Mouse (Mus musculus) CD4-positive, CD25-positive, alpha-beta regulatory T cell, adult 2 months (primary cell): ENCODE results near the gene Slco3a1.
A peak's percentile ranks its signal among the peaks of the same experiment; 100 is the strongest.

Source experiments
- DNase-seq: peaks from one replicate; pipeline ENCODE4 v3.0.0-alpha.2; 2012; ENCODE audit warnings: low read depth, low spot score

Gene Slco3a1

DNA sequence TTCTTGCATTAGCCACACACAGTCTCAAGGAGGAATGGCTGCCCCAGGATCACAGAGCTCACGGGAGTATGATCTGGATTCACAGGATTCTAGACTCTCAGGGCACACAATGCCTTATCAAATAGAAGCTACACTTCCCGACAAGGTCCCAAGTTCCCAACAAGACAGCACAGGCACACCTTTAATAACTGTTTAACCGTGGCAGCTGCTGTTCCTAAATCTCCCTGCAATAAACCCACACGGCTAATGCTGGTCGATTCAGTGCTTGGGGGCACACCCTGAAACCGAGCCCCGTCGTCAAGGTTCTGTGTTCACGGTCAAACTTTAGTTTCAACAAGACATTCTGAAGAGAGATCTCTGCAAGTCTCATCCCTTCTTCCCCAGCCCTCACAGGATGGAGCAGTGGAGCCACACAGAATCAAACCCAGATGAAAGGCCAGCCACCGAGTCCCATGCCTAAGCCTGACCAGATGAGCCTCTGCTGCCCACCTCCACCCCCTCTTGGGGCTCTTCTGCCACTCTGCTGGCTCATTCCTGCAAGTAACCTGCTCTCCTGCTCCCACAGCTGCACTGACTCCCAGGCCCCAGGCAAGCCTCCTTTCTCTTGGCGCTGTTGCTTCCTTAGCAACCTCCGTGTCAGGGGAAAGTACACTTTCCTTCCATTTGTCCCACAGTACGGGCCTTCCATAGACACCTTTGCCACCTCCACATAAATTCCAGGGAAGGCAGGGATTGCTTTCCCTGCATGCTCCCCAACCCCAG is 200.7 kb downstream of the Slco3a1 start:
- DNase-seq: no peak

DNA sequence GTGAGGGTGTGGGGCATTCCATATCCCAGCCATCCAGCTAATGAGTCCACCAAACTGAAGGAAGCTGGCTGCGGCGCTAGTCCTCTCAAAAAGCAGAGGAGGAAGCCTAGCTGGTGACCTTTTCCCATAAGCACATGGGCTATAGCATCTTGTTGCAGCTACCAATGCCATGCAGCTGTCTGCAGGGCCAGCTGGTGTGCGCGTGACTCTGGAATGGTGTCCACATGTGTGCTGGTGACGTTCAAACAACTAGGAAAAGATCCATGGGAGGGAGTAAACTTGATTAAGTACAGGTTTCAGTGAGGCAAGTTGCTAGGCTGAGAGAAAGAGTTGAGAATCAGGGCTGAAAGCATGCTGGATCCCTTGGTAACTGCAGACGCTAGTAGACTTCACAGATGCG is 201.3 kb downstream of the Slco3a1 start:
- DNase-seq: no peak

DNA sequence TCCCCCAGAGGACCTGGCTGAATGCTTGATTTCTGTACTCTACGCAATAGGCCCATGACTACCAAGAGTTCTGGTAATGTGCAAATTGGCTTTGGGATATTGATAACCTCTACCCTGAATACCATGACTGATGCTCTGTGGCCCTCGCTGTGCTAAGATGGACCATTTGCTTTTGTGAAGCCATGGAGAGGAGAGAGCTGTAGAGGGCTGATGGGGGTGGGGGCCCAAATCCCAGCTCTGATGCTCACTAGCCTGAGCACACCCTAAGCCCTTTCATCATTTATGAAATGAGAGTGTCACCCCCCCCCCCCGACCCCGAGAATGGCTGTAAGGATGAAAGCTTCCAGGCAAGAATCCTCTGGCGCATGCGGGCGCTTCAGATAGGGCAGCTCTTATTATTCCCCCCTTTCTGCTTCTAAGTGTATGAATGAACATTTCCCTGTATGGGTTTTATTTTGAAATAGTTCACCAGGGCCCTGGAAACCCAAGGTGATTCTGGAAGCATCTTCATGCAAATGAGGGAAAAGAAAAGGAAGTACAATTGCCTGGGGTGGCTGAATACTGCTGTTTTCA is 206.2 kb downstream of the Slco3a1 start:
- no peak for DNase-seq

DNA sequence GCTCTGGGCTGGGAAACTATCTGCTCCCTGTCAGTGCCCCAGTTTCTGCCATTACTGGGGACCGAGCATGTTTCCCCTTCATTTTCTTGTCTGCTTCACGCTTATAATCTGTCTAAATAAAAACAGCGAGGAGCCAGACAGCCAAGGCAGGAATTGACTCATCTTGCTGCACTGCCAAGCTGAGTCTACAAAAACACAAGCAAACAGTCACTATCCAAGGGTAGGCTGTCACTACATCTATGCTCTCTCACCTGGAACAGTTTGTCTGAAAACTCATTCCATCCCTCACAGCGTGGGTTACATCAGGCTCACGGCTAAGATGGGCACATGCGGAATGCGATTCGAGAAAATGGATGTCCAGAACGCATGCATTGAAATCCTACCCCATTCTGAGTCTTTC is 207.6 kb downstream of the Slco3a1 start:
- no peak for DNase-seq

DNA sequence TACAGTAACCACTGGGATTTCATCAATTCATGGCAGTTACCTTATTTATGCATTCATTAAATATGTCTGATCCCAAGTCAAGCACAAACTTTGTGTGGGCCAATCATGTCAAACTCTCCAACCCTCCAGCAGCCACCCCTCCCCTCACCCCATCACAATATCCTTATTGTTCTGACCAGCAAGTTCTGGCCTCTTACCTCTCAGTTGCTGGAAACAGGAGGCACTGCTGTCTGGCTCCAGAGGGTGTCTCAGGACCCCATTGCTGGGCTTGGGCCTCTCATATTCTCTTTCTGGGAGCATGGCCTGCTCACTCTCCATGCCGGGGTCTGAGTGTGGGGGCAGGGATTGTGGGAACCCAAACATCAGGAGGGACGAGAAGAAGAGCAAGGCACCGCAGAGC is 208.1 kb downstream of the Slco3a1 start:
- no peak for DNase-seq

DNA sequence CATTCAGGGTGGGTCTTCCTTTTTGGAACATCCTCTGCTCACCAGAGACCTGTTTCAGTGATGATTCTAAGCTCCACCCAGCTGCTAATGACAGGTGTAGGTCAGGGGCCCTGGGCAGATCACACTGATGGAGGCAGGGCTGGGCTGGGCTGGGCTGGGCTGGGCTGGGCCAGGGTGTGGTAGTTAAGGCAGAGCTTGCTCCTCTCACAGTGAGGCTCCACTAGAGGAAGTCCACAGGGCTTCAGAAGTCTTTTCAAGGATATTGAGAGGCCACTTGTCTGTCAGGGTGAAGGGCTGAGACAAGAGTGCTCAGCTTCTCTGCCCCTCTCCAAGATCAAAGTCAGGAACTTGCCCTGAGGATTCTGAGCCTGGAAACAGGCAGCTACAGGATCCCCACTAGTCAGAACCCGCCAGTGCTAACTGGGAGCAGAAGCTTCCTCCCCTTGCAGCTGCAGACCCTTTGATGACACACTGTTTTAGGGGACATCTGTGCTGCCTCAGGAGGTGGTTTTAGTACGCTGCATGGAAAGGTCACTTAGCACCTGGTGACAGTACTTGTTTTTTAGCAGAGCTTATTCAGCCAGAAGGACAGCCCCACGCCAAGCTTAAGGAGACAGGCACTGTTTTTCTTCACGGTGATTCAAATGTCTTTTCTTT is 213.3 kb downstream of the Slco3a1 start:
- no peak for DNase-seq

DNA sequence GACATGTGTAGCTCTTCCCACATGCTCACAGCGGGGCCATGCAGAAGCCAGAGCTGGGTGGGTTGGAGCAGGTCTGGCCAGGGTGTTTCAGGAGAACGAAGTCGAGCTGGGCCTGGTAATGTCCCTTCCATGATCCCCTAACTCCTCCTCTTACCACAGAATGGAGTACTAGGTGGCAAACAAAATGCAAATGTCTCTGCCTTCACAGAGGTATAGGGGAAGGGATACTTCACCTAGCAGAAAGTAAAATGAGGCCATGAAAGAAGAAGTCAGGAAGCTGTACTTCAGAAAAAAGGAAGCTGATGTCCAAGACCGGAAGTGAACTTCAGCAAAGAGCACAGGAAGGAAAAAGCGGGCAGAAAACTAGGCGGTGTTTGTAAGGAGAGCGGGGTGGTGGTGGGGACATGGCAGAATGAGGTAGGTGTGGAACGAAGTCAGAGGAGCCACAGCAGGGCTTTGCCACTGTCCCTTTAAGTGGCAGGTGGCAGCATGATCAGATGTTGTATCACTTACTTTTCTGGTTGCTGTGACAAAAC is 214.1 kb downstream of the Slco3a1 start:
- DNase-seq: peak; percentile 23

DNA sequence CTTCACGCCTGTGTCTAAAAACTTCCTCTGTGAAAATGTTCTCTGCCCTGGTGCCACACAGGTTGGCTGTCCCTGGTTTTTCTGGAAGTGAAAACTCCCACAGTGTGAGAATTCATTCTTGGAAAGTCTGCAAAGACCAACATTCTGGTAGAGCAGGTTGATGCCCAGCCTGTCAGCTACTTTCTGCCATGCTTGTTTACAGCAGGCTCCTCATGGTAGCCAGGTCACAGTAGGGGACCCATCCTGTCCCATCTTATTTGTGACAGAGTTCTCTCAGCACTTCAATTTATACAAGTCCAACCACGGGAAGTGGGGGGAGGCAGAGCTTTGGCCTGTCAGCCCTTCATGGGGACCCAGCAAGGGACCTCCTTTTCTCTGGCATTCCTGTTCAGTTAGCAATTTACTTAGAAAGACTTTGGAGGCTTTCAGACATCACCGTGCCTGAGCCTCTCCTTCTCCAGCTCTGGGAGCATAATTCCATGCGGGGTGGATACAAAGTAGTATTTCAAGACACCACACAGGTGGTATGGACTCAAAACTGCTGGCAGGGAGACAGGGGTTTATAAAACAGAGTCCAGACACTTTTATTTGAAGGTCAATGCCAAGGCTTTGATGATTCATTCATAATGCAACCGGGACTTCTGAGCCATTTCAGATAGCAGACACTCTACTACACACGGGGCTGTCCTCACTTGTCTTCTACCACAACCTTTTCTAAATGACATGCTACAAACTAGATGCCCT is 216.7 kb downstream of the Slco3a1 start:
- no peak for DNase-seq

DNA sequence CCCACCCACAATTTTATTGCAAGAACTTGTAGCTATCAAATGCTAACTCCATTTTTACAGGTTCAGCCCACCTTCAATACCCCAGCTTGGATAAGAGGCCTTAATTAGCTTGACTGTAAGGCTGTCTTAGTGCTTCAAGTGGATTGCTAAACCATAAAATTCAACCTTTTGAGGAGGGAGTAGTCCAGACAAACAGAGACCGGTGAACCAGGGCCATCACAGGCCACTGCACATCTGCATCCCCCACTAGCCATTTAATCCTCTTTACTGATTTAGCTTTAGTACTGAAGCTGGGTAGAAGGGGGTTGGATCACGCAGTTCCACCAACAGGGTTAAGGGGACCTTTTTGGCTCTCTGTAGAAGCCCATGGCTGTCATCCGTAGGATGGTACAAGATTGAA is 222.3 kb downstream of the Slco3a1 start:
- no peak for DNase-seq

DNA sequence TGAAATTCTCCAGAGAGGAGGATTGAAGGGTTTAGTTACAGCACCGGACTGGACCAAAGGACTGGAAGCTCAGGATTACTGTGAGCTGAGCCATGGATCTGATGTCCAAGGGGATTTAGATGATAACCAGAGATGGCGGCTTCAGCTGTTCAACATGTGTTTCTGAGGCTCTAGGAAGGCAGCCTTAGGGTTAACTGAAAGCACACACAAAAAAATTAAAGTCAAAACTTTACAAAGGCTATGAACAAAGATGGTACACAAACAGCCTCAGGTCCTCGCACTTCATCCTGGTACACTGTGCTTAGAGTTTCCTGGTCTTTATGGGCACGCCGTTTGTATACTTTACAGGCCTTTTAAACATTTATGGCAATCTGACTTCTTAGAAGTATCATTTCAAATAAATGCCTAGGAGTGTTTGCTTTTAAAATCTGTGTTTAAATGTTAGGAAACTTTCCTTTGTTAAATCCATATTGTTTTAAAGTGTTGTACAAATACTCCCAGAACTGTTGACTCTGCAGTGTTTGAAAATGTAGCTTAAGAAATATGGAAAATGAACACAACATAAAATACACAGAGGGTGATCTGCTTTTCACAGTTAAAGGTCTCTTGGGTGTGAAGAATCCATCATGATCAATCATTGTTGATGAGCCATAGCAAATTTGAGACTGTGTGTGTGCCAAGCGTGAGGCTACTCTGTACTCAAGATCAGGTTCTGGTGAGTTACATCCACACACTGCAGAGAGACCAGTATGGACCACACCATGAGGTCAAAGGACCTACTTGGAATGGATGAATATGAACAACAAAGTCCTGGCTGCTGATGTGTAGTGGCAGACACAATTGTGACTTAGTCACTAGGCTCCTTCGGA is 223.5 kb downstream of the Slco3a1 start:
- DNase-seq: no peak

DNA sequence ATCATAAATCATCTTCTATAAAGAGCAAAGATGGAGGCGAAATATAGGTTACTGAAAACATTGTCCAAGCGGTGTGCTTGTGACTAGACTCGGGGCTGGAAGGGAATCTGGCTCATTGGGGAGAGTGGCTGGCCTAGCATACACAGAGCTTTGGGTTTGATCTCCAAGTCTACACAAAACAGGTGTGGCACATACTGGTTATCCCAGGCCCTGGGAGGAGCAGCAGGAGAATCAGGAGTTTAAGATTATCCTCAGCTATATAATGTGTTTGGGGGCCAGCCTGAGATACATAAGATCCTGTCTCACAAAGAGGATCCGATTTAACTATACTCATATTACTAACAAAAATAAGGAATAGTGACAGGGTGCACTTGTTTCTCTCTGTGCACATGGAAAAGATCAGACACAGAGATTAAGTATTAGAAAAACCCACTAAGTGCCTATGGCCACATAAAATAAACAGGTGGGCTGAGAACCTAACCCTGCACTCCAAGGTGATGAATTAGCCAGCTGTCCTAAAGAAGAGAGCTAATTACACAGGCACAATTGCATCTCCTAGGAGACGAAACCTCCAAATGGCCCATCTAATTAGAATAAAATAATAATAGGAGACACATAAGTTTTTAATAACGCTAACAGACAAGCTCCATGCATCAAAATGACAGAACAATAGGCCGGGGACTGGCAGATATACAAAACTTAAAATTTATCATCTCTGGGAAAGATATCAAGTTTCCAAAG is 224.3 kb downstream of the Slco3a1 start:
- no peak for DNase-seq

DNA sequence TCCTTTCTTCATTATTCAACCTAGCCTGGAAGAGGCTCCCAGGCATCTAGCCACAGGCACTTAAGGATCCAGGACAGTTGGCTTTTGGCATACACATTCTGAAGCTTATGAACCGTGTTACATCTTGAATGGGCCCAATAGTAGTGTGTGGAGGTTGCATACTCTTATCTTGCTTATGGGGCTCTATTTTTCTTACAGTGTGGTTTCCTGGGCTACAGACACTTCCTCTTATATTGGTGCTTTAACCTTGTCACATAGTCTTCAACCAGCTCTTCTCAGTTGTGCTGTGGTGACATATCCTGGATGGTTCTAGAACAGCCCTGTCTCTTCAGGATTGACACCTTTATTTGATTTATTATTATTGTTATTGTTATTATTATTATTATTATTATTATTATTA is 225.6 kb downstream of the Slco3a1 start:
- DNase-seq: peak; percentile 11

DNA sequence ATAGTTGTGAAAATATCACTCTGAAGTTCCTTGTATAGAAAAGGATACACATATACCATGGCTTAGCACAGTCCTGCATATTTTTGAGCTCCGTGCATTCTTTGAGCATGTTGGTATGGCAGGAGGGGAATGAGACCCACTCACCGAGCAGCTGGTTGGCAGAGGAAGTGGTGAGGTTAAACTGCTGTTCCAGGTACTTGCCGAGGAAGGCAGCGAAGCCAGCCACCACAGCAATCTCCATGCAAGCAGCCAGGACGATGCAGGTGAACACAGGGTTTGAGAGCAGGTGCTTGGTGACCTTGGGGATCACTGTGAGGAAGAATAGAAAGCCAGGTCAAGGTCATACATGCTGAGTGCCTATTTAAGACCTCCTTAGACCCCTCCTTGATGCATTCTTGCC is 226.9 kb downstream of the Slco3a1 start:
- peak; percentile 5 for DNase-seq

DNA sequence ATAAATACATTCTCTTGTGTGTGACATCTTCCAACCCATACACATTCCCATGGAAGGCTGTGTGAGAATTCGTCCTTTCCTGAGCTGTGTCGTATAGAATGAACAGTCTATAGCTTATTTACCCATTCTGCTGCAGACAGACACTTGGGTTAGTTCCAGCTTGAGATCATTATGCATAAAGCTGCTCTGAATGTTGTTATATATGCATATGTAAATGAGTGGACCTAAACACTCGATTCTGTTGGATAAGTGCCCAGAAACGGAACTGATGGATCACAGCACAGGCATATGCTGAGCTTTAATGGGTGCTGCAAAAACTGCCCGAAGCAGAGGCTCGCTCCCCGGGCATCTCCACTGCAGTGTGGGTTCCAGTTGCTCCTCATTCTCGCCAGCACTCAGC is 229.5 kb downstream of the Slco3a1 start:
- DNase-seq: no peak

DNA sequence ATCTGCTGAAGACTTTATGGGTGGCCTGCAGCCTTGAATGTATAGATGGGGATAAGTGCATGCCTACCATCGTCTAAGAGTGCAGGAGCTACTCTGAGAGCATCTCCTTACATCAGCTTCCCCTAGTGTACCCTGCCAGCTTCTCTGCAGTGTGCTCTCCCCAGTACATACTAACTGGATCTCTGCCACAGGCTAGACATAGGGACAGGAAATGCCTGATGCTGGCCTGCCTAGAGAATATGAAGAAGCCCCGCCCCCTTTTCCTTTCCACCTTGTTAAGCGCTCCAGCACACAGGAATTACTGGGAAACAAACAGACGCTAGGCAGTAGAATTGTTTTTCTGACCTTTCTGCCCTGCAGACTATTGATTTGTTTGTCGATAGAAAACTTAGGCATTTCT is 230.9 kb downstream of the Slco3a1 start:
- DNase-seq: no peak

DNA sequence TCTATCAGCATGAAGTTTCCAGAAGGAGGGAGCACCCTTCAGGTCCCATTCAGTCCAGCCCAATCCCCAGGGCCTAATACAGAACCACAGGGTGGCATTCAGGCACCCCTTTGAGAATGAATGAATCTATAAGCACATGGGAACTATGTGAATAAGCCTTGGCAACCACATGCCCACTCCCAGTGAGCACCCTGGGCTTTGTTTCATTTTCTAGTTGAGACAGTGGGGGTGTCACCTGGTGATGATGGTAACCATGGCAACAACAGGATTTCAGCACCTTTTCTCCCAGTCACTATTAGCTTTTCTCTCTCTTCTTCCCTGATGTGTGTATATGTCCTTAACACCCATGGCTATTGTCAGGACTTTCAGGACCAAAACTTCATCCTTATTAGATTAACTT is 231.4 kb downstream of the Slco3a1 start:
- no peak for DNase-seq

DNA sequence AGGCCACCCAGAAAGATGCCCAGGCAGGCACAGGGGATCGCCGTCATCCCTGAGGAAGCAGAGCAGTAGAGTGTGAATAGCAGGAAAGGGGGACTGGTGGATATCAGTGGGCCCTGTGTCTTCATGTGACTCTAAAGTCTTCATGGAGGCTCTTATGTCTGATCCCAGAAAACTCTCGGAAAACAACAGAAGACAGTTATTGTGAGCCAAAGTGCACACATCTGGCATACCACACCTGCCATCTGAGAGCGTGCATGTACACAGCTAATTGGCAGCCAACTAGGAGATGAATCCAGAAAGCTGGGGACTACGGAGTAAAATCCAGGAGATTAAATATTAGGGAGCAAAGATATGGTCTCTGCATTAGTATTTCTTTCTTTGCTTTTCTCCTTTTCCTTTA is 233.9 kb downstream of the Slco3a1 start:
- no peak for DNase-seq

DNA sequence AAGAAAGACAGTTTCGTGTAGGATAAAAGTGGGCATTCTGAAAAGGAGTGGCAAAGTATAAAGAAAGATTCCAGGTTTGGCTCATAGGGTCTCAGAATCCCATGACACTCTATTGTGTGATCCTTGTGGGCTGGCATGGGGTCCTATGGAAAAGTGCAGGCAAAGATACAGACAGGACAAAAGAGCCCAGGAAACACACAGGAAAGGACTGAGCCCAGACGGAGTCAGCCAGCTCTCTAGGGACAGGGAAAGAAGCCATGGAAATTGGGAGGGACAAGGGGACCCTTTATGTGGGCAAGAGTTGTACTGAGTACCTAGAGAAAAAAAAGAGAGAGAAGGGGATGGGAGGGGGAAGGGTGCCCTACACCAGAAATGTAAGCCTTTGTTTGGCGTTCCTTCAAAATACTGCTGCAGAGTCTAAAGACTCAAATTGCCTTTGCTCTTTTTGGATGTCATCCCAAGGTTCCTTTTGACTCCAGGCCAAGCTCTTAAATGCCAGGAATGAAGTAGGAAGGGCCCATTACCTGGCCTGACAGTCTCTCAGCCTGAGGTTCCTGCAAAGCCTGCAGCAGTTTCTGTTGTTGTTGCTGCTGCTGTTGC is 238.6 kb downstream of the Slco3a1 start:
- DNase-seq: no peak

DNA sequence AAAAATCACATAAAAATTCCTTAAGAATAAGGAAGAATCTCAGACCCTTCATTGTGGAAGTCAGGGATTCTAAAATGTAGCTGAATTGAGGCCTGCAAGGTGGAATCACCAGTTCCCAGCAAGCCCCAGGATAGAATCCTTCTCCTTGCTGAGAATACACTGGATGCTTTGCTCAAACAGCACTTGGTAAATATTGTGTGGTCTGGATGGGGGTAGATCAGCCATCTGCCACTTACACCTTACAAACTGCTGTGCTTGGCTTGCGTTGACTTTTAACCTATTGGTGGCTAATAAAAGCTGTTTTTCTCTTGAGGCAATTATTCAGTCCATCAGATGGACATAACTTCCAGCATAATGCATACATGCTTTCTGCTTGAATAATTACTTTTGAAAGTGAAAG is 240.3 kb downstream of the Slco3a1 start:
- no peak for DNase-seq
